Mouse (Mus musculus): ENCODE measurements around the gene Zdhhc14. TPM values are rescaled to one million over a fixed set of nuclear protein-coding genes. Genes with fewer than 3 reads are reported as not detected.

Gene Zdhhc14
- polyA plus RNA-seq, 1 experiment from 2014 or later = 2.7 TPM

DNA sequence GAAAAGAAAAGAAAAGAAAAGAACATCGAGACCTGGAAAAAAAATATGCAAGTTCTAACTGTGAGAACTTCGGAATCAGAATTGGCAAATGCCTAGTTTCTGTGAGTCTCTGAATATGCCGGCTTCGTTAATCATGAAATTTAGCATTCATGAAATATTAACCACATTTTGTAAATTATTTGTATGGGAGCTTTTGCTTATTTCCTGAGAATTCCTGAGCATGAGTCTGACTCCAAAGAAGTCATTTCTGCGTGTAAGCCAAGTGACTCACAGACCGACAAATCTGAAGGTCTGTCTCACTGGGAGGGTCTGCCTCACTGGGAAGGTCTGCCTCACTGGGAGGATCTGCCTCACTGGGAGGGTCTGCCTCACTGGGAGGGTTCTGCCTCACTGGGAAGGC, 248.7 kb downstream of the Zdhhc14 start:
- no peak overlapping the region for H3K4me2 ChIP-seq (replicated peaks)
- H3K4me1 ChIP-seq = no peaks in the 10 kb centered on the region; the same call in 1 of the 2 replicates
- H3K9me3 ChIP-seq = no peaks in the 10 kb centered on the region
- H3K27ac ChIP-seq = no peak overlapping the region
- H3K9ac ChIP-seq = no peak overlapping the region
- WGBS = 89% methylated on average over 6 of the region's 6 CpGs
- ATAC-seq (ENCODE audit: low FRiP score, low read depth) = no peak
- no peaks in the 10 kb centered on the region for H3K36me3 ChIP-seq
- H3K4me3 ChIP-seq = no peak overlapping the region
- H3K27me3 ChIP-seq = no peaks in the 10 kb centered on the region

DNA sequence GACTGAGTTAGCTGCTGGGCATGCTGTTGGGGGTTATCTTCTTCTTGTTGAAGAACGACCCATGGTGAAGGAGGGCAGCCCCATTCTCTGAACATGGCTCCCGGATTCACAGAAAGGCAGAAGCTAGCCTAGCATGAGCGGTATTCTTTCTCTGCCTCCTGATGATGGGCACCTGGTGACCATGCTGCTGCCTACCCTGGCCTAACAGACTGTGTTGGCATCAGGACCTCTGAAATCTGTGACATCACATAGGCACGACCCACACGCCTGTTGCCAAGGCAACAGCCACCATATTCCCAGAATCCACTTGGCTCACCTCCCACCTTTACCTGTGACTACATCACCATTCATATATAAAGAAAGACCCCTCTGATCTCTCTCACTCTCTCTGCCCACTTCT, 251.7 kb downstream of the Zdhhc14 start:
- no peak for ATAC-seq (ENCODE audit: low FRiP score, low read depth)
- Histone ChIP-seq H3K4me3 (no peak overlapping the region), H3K27me3 (no peaks in the 10 kb centered on the region)

DNA sequence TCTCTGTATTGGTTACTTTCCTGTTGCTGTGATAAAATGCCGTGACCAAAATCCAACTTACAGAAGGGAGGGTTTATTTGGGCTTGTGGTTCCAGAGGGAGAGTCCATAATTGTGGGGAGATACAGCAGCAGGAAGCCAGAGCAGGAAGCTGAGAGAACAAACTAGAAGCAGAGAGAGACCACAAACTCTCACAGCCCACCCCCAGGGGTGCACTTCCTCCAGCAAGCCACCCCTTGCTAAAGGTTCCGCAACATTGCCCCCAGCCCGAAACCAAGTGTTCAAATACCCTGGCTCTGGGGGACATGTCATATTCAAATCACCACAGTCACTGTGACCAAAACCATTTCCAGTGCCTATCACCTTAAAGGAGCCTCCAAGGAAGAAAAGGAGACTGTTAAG, 254.0 kb downstream of the Zdhhc14 start:
- Histone ChIP-seq H3K4me3 (no peak overlapping the region), H3K27me3 (no peaks in the 10 kb centered on the region), H3K9me3 (no peaks in the 10 kb centered on the region), H3K9ac (no peak overlapping the region), H3K4me2 (replicated peaks) (no peak overlapping the region), H3K27ac (no peak overlapping the region), H3K36me3 (no peaks in the 10 kb centered on the region), H3K4me1 (no peaks in the 10 kb centered on the region; the same call in 1 of the 2 replicates)
- ATAC-seq (ENCODE audit: low FRiP score, low read depth) = no peak
- 85% methylated on average over 3 of the region's 3 CpGs for WGBS

More for the DNA sequence above, 251.7 kb downstream of the Zdhhc14 start:
- Histone ChIP-seq H3K27ac (no peak overlapping the region), H3K4me1 (no peaks in the 10 kb centered on the region; the same call in 1 of the 2 replicates), H3K4me2 (replicated peaks) (no peak overlapping the region), H3K9me3 (no peaks in the 10 kb centered on the region), H3K36me3 (no peaks in the 10 kb centered on the region), H3K9ac (no peak overlapping the region)
- WGBS = 91% methylated on average over 5 of the region's 5 CpGs

DNA sequence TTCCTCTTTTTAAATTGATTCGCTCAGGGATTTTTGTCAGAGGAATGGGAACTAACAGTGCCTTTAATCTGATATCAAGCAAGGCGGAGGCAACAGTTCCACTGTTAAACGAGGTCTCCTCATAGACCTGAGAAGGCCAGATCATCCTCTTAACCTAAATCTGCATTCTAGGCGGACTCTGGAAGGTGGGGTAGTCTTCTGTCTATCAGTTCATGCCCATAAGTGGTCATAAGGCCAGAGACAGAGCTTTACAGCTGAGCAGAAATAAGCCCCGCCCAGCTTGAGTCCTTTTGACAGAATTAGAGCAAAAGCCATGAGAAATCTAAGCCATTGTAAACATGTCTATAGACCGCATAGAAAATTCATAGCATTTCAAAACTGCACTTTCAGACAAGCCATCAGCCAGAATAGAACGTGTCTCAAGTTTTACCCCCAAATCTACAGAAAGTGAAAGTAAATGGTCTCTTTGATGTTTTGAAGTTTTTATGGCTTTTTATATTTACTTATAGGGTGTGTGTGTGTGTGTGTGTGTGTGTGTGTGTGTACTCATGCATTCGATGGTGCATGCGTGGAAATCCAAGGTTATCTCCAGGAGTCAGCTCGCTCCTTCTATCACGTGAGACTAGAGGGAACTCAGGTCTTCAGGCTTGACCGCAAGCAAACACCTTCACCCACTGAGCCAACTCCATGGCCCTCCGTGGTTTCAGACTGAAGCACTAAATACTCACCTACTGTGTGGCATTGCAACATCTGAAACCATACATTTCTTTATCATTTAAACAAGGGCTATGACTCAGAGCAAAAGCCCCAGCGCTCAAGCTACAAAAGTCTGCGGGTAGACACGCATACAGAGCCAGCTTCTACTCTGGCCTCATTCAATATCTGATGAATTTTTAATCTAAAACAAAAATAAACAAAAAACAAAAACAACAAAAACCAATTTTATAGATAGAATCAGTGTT, 255.5 kb downstream of the Zdhhc14 start:
- no peaks in the 10 kb centered on the region for H3K36me3 ChIP-seq
- H3K9ac ChIP-seq = no peak overlapping the region
- 76% methylated on average over 16 of the region's 16 CpGs for WGBS
- H3K4me2 ChIP-seq (replicated peaks) = no peak overlapping the region
- no peaks in the 10 kb centered on the region for H3K27me3 ChIP-seq
- H3K4me1 ChIP-seq = peaks cover 5% of the 10 kb centered on the region; the same call in 1 of the 2 replicates
- H3K4me3 ChIP-seq = no peak overlapping the region
- H3K27ac ChIP-seq = no peak overlapping the region
- ATAC-seq (ENCODE audit: low FRiP score, low read depth) = no peak
- H3K9me3 ChIP-seq = no peaks in the 10 kb centered on the region

DNA sequence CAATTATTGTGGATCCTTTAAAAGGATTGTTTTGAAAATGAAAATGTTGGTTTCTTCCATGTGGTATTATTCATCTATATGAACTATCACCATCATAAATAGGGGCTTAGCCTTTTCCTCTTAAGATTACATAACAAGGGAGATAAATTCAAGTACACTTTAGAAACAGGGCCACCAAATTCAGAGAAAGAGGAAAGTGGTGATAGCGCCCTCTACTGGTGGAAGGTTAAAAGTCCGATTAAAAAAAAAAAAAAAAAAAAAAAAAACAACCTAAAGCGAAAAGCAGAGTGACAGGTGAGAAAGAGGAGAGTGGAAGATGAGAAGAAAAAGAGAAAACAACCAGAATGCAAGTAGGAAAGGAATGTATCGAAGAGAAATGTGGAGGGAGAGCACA, 256.1 kb downstream of the Zdhhc14 start:
- WGBS = 10% methylated on average over 4 of the region's 4 CpGs
- no peak overlapping the region for H3K4me3 ChIP-seq
- H3K4me2 ChIP-seq (replicated peaks) = no peak overlapping the region
- H3K9me3 ChIP-seq = no peaks in the 10 kb centered on the region
- H3K4me1 ChIP-seq = peaks cover 5% of the 10 kb centered on the region; the same call in 1 of the 2 replicates
- no peak overlapping the region for H3K9ac ChIP-seq
- no peak for ATAC-seq (ENCODE audit: low FRiP score, low read depth)
- no peaks in the 10 kb centered on the region for H3K36me3 ChIP-seq
- no peaks in the 10 kb centered on the region for H3K27me3 ChIP-seq
- no peak overlapping the region for H3K27ac ChIP-seq

DNA sequence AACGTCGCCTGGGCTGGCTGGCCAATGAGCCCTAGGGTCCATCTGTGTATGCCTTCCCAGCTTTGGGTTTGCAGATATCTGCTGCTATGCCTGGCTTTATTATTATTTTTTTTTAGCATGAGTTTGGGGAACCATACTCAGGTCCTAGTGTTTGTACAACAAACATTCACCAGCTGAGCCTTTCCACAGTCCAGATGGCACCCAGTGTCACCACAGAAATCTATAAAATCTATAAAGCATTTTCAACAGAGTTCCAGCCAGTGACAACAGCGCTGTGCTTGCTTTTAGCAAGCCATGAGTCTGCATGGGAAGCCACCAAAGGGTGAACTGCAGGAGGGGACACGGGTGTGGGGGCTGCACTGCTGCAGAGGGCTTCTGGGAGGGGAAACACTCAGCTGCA, 257.9 kb downstream of the Zdhhc14 start:
- H3K9me3 ChIP-seq = no peaks in the 10 kb centered on the region
- H3K9ac ChIP-seq = no peak overlapping the region
- 78% methylated on average over 4 of the region's 4 CpGs for WGBS
- no peak overlapping the region for H3K4me3 ChIP-seq
- H3K27ac ChIP-seq = no peak overlapping the region
- no peak for ATAC-seq (ENCODE audit: low FRiP score, low read depth)
- H3K36me3 ChIP-seq = no peaks in the 10 kb centered on the region
- H3K4me1 ChIP-seq = peaks cover 5% of the 10 kb centered on the region; the same call in 1 of the 2 replicates
- H3K27me3 ChIP-seq = no peaks in the 10 kb centered on the region
- H3K4me2 ChIP-seq (replicated peaks) = no peak overlapping the region

DNA sequence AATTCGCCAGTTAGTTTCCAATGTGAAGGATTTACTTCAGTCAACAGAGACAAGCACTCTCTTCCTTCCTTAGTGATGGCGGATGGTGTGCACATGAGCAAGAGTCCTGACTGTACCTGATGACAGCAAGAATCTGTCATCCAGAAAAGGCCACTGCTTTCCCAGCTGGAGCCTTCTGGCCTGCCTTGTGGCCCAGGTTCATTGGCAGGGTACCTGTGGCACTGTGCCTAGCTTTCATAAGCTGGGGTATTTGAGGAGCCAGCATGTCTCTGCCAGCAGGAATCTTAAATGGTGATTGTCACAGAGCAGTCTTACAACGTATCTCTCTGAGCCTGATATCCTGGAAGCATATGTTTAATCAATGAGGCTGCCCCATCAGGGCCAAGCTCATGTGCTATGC, 258.7 kb downstream of the Zdhhc14 start:
- H3K9me3 ChIP-seq = no peaks in the 10 kb centered on the region
- no peak overlapping the region for H3K4me3 ChIP-seq
- H3K4me2 ChIP-seq (replicated peaks) = no peak overlapping the region
- no peaks in the 10 kb centered on the region for H3K27me3 ChIP-seq
- WGBS = 88% methylated on average over 3 of the region's 3 CpGs
- ATAC-seq (ENCODE audit: low FRiP score, low read depth) = no peak
- H3K27ac ChIP-seq = no peak overlapping the region
- no peaks in the 10 kb centered on the region for H3K36me3 ChIP-seq
- H3K4me1 ChIP-seq = peaks cover 5% of the 10 kb centered on the region; the same call in 1 of the 2 replicates
- no peak overlapping the region for H3K9ac ChIP-seq

DNA sequence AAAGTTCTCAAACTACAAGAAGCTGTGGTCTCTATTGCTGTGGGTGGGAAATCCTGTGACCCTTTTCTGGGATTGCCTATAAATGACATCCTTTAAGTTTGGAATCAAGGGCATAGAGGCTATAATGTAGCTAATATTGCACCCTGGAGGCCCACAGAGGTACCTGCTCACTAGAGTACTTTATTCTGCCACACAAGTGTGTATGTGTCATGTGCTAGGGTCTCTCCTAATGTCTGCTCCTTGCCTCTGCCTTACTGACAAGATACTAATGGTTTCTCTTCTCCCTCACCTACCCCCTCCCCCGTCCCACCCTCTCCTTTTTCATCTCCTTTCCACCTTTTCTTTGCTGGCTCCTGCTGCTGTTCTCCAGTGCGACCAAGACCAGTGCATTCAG, 260.0 kb downstream of the Zdhhc14 start:
- peaks cover 5% of the 10 kb centered on the region; the same call in 1 of the 2 replicates for H3K4me1 ChIP-seq
- H3K9me3 ChIP-seq = no peaks in the 10 kb centered on the region
- H3K27ac ChIP-seq = no peak overlapping the region
- peak overlapping the region; percentile 46 for H3K4me3 ChIP-seq
- no peaks in the 10 kb centered on the region for H3K27me3 ChIP-seq
- 38% methylated on average over 2 of the region's 2 CpGs for WGBS
- no peaks in the 10 kb centered on the region for H3K36me3 ChIP-seq
- peak overlapping the region; percentile 54 for H3K9ac ChIP-seq
- H3K4me2 ChIP-seq (replicated peaks) = peak overlapping the region; percentile 77
- 0 out of 2 replicates have a peak, but pooled peaks have one; percentile 16 for ATAC-seq (ENCODE audit: low FRiP score, low read depth)

DNA sequence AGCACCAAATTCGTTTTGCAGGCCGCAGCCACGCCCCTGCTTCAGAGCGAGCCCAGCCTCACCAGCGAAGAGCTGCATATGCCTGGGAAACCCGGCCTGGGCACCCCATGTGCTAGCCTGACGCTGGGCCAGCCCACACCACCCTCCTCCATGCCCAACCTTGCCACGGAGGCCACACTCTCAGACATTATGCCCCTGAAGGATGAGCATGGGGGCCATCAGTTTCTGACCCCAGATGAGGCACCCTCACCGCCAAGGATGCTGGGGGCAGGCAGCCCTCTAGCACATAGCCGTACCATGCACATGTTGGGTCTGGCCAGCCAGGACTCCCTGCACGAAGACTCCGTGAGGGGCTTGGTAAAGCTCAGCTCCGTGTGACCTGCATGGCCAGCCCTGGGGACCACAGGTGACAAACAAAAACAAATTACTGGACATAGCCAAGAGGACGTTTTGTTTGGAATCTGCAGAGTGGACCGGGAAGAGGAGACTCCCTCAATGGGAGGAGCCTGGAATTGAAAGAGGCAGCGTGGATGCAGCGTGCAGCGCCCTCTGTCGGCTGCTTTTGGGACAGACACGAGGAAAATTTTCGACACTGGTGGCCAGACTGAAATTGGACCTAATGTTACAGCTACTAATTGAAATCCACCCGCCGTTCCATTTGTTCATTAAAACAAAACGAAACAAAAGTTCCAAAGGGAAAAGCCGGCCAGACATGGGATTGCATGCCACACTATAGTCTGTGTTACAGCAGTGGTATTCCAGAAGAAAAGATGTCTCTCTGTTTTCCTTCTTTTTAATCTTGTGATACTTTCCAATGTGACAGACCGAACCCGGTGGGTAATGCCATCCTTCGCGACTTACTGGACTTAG, 260.6 kb downstream of the Zdhhc14 start:
- Histone ChIP-seq H3K27ac (no peak overlapping the region), H3K9ac (peak overlapping the region; percentile 54), H3K4me2 (replicated peaks) (peak overlapping the region; percentile 77), H3K36me3 (no peaks in the 10 kb centered on the region), H3K9me3 (no peaks in the 10 kb centered on the region), H3K27me3 (no peaks in the 10 kb centered on the region), H3K4me3 (peak overlapping the region; percentile 46), H3K4me1 (peaks cover 5% of the 10 kb centered on the region; the same call in 1 of the 2 replicates)
- WGBS = 9% methylated on average over 29 of the region's 29 CpGs
- peak; percentile 67 for ATAC-seq (ENCODE audit: low FRiP score, low read depth)

DNA sequence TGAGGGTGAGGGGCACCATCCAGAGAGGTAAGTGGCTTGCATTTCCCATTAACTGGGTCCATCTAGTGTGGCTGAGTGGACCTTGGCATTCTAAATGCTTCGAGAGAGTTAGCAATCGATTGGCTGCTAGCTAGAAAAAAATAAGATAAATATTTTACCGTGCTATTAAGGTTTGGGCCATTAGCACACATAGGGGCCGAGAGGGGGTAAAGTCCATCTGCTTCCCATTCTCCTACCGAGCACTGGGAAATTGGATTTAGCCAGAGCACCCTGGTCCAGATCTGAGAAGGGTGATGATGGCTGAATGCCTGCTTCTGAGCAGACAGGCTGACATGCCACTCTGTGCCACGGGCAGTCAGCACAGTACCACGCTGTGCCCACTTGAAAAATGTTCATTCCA, 263.1 kb downstream of the Zdhhc14 start:
- H3K9me3 ChIP-seq = no peaks in the 10 kb centered on the region
- 77% methylated on average over 7 of the region's 7 CpGs for WGBS
- no peak for ATAC-seq (ENCODE audit: low FRiP score, low read depth)

DNA sequence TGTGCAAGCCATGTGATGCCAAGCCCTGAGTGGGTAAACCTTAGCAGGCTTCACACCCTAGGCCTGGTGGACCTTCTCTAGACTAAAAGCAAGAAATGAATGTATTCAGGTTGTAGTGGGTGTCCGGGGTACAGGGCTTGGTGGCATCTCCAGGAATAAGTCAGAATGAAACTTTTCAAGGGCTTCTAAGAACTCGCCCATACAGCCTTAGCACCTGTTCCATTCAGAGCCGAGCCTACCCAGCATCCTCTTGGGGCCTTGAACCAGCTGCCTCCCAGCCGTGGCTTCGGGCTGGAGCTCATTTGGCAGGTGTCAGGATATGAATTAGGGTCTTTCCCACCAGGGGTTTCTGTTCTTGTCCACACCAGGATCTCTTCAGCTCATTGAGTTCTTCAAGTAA, 263.7 kb downstream of the Zdhhc14 start:
- 48% methylated on average over 5 of the region's 5 CpGs for WGBS
- H3K4me2 ChIP-seq (replicated peaks) = no peak overlapping the region
- H3K4me3 ChIP-seq = no peak overlapping the region
- H3K27ac ChIP-seq = no peak overlapping the region
- no peaks in the 10 kb centered on the region for H3K36me3 ChIP-seq
- H3K27me3 ChIP-seq = no peaks in the 10 kb centered on the region
- no peak overlapping the region for H3K9ac ChIP-seq
- H3K9me3 ChIP-seq = no peaks in the 10 kb centered on the region
- H3K4me1 ChIP-seq = peaks cover 5% of the 10 kb centered on the region; the same call in 1 of the 2 replicates
- ATAC-seq (ENCODE audit: low FRiP score, low read depth) = no peak

More for the DNA sequence above, 263.1 kb downstream of the Zdhhc14 start:
- Histone ChIP-seq H3K27ac (no peak overlapping the region), H3K36me3 (no peaks in the 10 kb centered on the region), H3K4me1 (peaks cover 5% of the 10 kb centered on the region; the same call in 1 of the 2 replicates), H3K27me3 (no peaks in the 10 kb centered on the region), H3K4me3 (no peak overlapping the region), H3K9ac (no peak overlapping the region), H3K4me2 (replicated peaks) (no peak overlapping the region)

DNA sequence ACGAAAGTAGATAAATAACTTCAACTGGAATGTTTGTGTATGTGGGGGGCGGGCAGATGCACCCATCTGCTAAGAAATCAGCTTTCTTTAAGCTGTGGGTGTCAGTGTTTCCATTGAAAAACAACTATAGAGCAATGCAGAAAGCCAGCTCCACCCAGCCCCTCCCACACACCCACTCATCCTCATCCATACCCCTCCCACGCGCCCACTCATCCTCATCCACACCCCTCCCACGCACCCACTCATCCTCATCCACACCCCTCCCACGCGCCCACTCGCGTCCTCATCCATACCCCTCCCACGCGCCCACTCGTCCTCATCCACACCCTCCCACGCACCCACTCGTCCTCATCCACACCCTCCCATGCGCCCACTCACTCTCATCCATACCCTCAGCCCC, 264.5 kb downstream of the Zdhhc14 start:
- no peak overlapping the region for H3K9ac ChIP-seq
- WGBS = 89% methylated on average over 15 of the region's 15 CpGs
- H3K27me3 ChIP-seq = no peaks in the 10 kb centered on the region
- H3K27ac ChIP-seq = no peak overlapping the region
- H3K9me3 ChIP-seq = no peaks in the 10 kb centered on the region
- ATAC-seq (ENCODE audit: low FRiP score, low read depth) = no peak
- peaks cover 5% of the 10 kb centered on the region; the same call in 1 of the 2 replicates for H3K4me1 ChIP-seq
- H3K4me2 ChIP-seq (replicated peaks) = no peak overlapping the region
- H3K36me3 ChIP-seq = no peaks in the 10 kb centered on the region
- no peak overlapping the region for H3K4me3 ChIP-seq

Data from limb, embryonic 13.5 days (tissue).